Mouse (Mus musculus) adrenal gland, postnatal 10 days (tissue): Measurements from ENCODE around the gene Sfta2. TPM values are rescaled to one million over a fixed set of nuclear protein-coding genes. Genes with fewer than 3 reads are reported as not detected.

Experiments
- DNase-seq: peaks from one replicate; pipeline ENCODE4 v3.0.0; 2021; ENCODE audit warnings: mixed read lengths
- total RNA-seq, 2 experiments: library from RNA; stranded (reverse); gene quantifications; 2 replicates each; pipeline ENCODE4 v1.2.3; 2021

Sfta2 gene
- total RNA-seq, 2 experiments from 2014 or later = not detected

DNA sequence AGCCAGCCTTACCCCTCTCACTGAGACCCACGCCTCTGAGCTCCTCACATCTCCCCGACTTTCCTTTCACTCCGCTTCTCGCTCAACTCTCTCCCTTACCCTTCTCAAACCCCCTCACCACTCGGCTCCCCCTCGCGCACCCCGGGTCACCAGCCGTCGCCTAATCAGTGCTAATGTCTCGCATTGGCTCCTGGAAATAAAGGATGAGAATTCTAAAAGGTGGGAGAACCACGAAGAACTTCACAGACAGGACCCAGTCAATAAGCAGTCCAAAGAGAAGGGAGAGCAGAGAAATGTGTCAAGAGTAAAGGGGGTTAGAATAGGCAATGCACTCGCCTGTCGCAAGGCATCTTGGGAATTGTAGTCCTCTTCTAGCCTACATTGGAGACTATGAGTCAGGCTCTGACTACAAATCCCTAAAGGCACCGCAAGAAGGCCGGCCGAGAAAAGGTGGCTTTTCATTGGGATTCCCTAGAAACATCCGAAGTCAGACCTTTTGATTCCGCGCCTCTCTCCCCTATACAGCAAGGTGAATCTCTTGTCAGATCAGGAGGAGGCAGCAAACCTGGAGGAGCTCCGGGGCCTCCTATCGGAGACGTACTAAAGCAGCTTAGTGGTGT, 72.2 kb downstream of the Sfta2 start, which contains the start of gene Gtf2h4:
Gene Gtf2h4, minus strand, starts transcription at position 324 of the 620 bp plus-strand sequence.
- DNase-seq = peak; percentile 88

DNA sequence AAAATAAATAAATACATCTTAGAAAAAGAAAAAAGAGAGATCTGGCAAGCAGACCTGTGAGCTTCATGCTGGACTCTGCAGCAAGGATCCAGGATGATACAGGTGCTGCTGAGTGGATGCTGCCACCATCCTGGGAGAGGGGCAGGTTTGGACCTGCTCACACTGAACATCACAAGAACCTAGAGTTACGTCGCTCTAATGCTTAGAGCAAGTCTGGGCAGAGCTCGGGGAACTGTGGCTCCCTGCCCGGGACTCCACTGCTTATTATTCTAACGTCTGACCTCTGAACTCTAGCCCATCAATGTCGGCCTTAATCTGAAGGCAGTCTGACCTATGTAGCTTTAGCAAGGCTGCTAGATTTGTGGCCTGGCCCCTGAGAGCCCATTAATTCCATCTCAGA, 79.2 kb downstream of the Sfta2 start:
- no peak for DNase-seq

DNA sequence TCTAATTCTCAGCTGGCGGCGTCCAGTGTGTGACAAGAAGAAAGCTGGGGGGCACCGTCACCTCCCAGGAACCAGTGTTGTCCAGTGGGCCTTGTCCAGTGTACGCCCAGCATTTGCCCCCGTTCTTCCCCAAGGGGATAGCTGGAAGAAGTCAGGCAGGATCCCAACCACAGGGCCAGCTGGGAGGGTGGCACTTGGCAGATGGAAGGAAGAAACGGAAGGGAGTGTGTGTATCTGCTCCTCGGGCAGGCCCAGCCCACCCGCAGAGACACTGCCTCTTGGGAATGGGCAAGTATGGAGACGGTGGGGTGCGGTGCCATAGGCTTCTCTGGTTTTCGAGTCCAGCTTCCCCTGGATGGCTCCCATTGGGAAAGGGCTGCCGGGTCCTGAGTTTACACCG, 80.6 kb downstream of the Sfta2 start:
- DNase-seq = no peak

DNA sequence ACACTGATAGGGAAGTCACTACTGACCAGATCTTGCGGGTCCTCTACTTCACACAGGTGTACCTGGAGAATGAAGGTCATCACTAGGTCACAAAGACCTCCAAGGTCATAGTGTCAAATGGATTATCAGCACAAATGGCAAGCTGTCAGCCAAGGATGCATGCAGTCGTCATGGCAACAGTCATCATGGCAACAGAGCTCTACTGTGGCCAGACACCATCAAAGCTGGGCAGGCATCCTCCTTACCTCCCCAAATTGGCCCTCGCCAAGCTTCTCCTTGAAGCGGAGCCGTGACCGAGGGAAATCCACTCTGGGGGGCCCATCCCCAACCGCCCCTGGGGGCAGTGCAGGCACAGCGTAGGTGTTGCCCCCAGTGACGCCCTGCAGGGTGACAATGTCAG, 83.7 kb downstream of the Sfta2 start:
- DNase-seq = no peak

DNA sequence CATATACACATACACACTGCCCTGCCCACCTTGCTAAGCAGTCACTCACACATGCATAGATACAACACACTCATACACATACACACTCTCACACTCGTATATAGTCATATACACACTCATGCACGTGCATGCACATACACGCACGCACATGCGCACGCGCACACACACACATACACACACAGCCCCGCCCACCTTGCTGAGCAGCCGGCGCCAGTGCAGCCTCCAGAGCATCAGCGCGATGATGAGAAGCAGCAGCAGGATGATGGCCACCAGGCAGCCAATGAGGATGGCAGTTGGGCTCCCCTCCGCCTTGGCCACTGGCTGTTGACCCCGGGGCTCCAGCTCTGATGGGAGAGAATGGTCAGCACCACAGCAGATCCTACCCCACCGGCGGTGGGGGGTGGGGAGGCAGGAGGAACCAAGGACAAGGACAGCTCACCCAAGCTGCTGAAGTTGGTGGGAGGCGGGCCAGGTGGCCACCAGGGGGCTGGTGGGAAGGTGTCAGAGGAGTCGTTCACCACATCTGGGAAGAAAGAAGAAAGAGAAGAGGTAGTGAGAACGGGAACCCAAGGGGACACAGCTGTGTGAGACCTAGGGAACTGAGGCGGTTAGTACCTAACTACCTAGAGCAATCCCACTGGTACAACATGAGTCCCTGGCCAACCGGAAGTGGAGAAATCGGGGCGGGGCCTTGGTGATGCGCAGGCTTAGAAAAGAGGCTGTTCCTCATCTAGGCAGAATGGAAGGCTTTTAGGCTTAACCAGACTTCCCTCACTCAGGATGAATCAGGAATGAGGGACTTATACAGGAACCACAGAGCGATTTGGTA, 87.2 kb downstream of the Sfta2 start:
- DNase-seq = no peak

DNA sequence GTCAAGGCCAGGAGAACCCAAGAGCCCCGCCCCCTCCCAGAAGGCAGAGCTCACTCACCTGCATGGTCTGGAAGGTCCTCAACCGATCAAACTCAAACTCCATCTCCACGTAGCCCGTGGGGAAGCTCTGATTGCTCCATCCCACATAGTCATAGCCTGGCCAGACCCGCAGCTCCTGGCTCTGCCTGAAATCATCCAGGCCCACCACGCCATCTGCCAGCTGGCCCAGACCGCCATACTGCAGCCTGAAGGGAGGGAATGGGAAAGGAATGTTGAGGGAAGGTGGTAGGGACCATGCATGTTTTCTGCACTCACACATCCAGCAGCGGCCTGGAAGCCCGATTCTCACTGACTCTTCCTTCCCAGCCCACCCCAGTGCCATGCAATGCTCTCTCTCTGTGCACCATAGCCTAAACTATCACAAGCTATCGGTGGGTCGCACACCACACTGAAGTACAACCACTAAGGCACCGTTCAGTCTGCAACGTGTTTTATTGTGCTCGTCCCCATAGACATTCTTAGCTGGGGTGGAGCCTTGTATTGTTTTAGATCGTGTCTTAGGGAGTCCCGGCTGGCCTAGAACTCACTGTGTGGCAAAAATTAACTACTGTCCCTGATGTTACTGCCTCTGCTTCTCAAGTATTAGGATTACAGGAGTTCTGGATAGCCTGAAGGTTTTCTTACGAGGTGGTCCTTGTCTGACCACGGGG, 88.7 kb downstream of the Sfta2 start:
- no peak for DNase-seq

DNA sequence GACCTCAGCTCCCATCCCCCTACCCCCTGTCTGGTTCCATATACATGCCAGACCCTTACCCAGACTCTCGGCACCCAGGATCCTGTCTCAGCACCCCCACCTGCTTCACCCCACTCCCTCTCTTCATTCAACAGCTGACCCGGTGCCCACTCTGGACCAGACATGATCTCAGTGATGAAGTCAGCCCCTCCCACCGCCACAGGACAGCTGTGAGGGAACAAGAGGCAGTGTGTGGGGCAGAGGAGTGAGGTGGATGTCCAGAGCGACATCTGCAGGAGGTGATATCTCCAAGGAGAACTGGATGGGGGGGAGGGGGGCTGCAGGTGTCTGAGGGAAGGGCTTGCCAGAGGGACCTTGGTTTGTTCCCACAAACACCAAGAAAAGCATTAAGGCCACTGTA, 90.5 kb downstream of the Sfta2 start:
- no peak for DNase-seq

DNA sequence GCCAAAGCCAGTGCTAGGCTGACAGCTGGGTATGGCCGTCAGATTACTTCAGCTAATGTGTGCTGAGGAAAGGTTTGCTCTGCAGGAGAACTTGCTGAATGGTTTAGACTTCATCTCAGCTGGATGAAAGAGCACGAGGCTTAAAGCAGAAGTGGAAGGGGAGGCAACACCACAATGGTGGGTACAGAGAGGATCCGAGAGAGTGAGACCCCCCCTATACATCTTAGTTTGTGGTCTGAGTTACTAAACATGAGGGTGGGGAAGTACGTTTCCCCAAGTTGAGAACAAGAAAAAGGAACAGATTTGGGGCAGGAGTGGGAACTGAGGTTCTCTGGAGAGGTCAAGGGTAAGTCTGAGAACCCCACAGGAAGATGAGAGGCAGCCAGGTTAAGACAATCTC, 91.0 kb downstream of the Sfta2 start:
- no peak for DNase-seq

DNA sequence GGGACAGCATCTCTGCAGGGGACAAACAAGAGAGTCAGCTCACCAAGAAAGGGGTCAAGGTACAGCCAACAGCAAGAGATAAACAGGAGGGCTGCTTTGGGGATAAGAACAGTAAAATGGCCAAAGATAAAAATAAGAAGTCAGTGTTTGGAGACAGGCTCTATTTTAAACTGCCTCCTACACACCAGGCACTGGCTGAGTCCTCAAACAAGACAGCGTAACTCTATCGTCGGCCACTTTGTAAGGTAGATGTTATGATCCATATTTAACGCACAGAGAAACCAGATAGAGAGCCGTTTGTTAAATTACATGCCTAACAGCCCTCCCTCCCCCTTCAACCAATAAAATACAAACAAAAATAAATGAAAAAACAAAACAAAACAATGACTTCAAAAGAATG, 92.6 kb downstream of the Sfta2 start:
- no peak for DNase-seq

DNA sequence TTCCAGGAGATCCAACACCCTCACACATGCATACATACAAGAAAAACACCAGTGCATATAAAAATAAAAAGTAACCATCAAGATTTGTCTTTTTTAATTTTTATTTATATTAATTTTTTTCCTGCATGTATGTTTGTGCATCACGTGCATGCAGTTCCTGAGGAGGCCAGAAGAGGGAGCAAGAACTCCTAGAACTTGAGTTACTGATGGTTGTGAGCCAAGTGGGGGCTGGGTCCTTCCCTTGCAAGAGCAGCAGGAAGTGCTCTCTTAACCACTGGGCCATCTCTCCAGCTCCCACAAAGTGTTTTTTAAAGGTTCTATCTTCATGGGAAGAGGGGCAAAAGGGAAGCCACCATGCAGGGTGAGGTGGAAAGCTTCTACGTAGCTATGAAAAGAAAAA, 93.9 kb downstream of the Sfta2 start:
- no peak for DNase-seq

DNA sequence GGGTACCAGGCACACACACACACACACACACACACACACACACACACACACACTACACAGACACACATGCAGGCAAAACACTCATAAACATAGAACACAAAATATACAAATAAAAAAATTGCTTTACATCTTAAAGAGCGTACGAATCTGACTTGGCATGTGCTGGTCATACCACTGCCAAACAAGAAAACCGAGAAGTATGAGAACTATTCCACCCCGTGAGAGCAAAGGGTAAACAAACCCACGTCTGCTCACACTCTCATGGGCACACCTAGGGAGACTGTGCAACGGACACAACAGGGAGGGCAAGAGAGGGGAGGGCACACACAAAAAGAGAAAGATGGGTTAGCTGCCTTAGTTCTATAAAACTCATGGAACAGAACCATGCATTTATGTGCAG, 95.3 kb downstream of the Sfta2 start:
- no peak for DNase-seq

DNA sequence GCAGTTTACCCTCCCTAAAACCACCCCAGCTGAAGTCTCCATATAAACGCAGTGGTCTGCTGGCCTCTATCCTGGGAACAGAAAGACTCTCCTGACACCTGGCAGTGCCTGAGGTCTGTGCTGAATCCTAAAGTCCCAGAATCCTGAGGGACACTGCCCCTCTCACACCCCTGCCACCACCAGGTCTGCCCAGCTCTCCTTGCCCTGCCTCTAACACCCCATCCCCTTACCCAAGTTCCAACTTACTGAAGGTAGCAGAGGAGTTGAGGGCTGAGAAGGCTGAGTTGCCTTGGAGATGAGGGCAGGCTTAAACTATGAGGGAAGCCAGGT, 96.0 kb downstream of the Sfta2 start:
- no peak for DNase-seq

DNA sequence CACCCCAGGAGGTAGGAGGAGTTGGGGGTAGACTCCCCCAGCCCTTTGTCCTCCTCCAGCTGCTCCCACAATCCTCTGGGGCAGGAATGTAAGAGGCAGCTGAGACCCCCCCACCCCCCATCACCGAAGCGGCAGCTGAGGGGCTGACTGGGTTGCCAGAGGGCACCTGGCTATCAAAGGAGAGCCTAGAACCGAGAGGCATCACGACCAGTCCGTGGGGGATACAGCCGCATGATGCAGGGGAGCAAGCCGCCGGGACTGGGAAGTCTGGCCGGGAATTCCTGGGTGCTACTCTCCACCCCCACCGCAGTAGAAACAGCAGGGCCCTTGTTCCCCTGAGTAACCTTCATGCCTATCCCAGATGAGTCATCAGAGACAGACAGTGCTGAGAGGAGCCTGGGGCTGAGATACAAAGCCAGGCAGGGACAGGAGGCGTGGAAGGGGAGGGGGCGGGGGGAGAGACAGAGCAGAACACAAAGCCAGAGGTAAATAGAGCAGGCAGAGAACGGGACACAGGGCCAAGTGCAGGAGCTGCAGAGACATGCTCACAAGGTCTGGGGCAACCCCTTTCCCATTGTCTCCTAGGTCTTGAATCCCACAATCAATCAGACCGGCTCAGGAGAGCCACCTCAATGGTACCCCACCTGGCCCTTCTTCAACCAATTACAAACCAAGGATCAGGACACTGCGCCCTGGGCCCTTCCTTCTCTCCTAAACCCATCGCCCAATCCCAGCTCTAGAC, 96.6 kb downstream of the Sfta2 start:
- DNase-seq = peak; percentile 66

DNA sequence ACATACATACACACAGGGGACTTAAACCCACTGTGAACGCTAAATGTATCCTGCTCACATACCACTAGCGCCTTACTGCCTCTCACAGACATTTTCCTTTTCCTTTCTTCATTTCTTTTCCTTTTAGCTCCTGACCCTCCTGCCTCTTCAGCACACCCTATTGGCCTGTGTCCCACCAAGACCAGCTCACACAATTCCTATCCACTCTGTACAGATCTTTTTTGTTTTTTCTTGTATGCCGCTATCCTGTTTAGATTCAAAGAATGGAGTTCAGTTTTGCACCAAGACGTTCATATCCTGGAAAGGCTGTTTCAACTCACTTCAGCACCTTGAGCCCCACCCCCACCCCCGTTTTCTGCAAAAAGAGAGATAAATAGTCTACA, 97.1 kb downstream of the Sfta2 start:
- DNase-seq = no peak

DNA sequence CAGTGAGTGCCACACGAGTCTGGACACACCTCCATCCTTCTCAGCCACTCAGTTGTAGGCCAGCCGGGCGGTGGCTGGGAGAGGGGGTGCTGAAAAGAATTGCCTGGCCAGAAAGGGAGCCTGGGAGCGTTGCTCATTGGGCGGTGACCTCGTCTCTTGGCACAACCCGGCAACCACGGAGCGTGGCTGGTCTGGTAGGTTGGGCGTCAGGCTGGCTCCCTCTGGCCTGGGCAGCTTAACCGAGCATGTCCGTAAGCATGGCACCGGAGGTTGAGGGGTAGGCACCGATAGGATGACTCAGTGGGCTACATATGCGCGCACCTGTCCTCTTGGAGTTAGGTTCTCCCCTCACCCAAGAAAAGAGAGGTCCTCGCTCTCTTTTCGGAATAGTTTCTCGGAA, 98.6 kb downstream of the Sfta2 start:
- DNase-seq = peak; percentile 90

Other genes starting within 250 kb of the Sfta2 start
- 10 to 100 TPM; 18.5 to 22.0 TPM for gene H2-Q4, start 221.9 kb upstream of the Sfta2 start, total RNA-seq
- 1 to 10 TPM; 3.2 to 4.6 TPM for gene H2-Q6, start 176.7 kb upstream of the Sfta2 start, total RNA-seq
- 1 to 10 TPM; 5.1 to 5.2 TPM for gene H2-Q7, start 162.4 kb upstream of the Sfta2 start, total RNA-seq
- 100 to 1,000 TPM in 1 of 2 experiments, 10 to 100 TPM in 1; 41.1 to 106 TPM for gene H2-Q10, start 131.5 kb upstream of the Sfta2 start, total RNA-seq
- gene Pou5f1, start 95.5 kb upstream of the Sfta2 start, total RNA-seq = under 1 TPM; 0.18 to 0.64 TPM
- 10 to 100 TPM; 20.3 to 25.1 TPM for gene Tcf19, start 84.7 kb upstream of the Sfta2 start, total RNA-seq
- 10 to 100 TPM in 1 of 2 experiments, 1 to 10 TPM in 1; 9.9 to 15.8 TPM for gene Cchcr1, start 84.4 kb upstream of the Sfta2 start, total RNA-seq
- not detected for gene Psors1c2, start 68.3 kb upstream of the Sfta2 start, total RNA-seq
- under 1 TPM; 0.24 to 0.30 TPM for gene Cdsn, start 49.4 kb upstream of the Sfta2 start, total RNA-seq
- not detected for gene 2300002M23Rik, start 34.1 kb upstream of the Sfta2 start, total RNA-seq
- not detected for gene Gm9573, start 25.1 kb downstream of the Sfta2 start, total RNA-seq
- not detected for gene Mucl3, start 42.1 kb downstream of the Sfta2 start, total RNA-seq
- 10 to 100 TPM; 49.2 to 66.4 TPM for gene Vars2, start 66.0 kb downstream of the Sfta2 start, total RNA-seq
- gene Gtf2h4, start 72.2 kb downstream of the Sfta2 start, total RNA-seq = 10 to 100 TPM; 27.6 to 32.2 TPM
- gene Ddr1, start 103.1 kb downstream of the Sfta2 start, total RNA-seq = 10 to 100 TPM; 33.7 to 39.6 TPM
- 10 to 100 TPM in 1 of 2 experiments, 1 to 10 TPM in 1; 7.6 to 19.0 TPM for gene Ier3, start 220.1 kb downstream of the Sfta2 start, total RNA-seq
- 10 to 100 TPM; 54.6 to 70.8 TPM for gene Flot1, start 221.7 kb downstream of the Sfta2 start, total RNA-seq
- 100 to 1,000 TPM; 351 to 404 TPM for gene Tubb5, start 236.8 kb downstream of the Sfta2 start, total RNA-seq
- gene Mdc1, start 240.0 kb downstream of the Sfta2 start, total RNA-seq = 10 to 100 TPM; 21.9 to 27.1 TPM